Mouse (Mus musculus) retina, postnatal 7 days (tissue): ENCODE measurements around the gene Slc37a4.
"Not testable (repeated sequence)": the region's sequence is repeated elsewhere in the genome, so short reads cannot be mapped to it uniquely, and the experiment has no call there.

Source experiments
- DNase-seq: peaks from one replicate; pipeline ENCODE4 v3.0.0-alpha.2; 2012; ENCODE audit warnings: low read depth, low spot score

Slc37a4 gene

GRCm38 (mm10) chr9:44440961-44441360, 44.3 kb downstream of the Slc37a4 start, which contains the start of gene Foxr1:
Foxr1 (minus strand) TSS chr9:44441136.
- DNase-seq: no peak

- DNase-seq: not testable (repeated sequence)
Measured at GRCm38 (mm10) chr9:44444402-44445025, 47.9 kb downstream of the Slc37a4 start.

- no peak for DNase-seq
Measured at GRCm38 (mm10) chr9:44450387-44450786, 53.7 kb downstream of the Slc37a4 start.
